Mouse (Mus musculus) heart, postnatal 0 days (tissue): Measurements from ENCODE around the gene Milr1. TPM values are rescaled to one million over a fixed set of nuclear protein-coding genes. Genes with fewer than 3 reads are reported as not detected.

Source experiments
- ATAC-seq: fragments of 200-750 bp; cut with Nextera tagmentation; 2 replicates; pipeline ENCODE4 v1.8.0; 2017; ENCODE audit warnings: low read depth, moderate number of reproducible peaks, moderate library complexity; ENCODE audit not compliant: insufficient read depth
- DNase-seq: peaks from one replicate; pipeline ENCODE4 v3.0.0-alpha.2; 2016; ENCODE audit warnings: low spot score
- H3K27ac ChIP-seq: fragments of 300-500 bp; sonication (generic); 2 replicates; pipeline ENCODE4 v1.5.1; 2014; ENCODE audit warnings: low read depth, mild to moderate bottlenecking
- H3K27me3 ChIP-seq: fragments of 300-500 bp; sonication (generic); 2 replicates; pipeline ENCODE4 v1.6.1; 2014; ENCODE audit warnings: low read length, mixed read lengths; ENCODE audit not compliant: control insufficient read depth, insufficient read depth
- H3K36me3 ChIP-seq: fragments of 300-500 bp; sonication (generic); replicated peaks from 2 replicates; pipeline ENCODE4 v1.6.1; 2014; ENCODE audit warnings: low read length, mixed read lengths; ENCODE audit not compliant: control insufficient read depth, insufficient read depth
- H3K4me1 ChIP-seq: fragments of 300-500 bp; sonication (generic); 2 replicates; pipeline ENCODE4 v1.6.1; 2014; ENCODE audit warnings: antibody characterized with exemption; ENCODE audit not compliant: control insufficient read depth, insufficient read depth
- H3K4me2 ChIP-seq: fragments of 300-500 bp; sonication (generic); 2 replicates; pipeline ENCODE4 v1.6.1; 2014; ENCODE audit warnings: low read depth, mild to moderate bottlenecking, low read length, moderate library complexity
- H3K4me3 ChIP-seq: fragments of 300-500 bp; sonication (generic); 2 replicates; pipeline ENCODE4 v1.5.1; 2014; ENCODE audit warnings: low read depth, low read length
- H3K9ac ChIP-seq: fragments of 300-500 bp; sonication (generic); replicated peaks from 2 replicates; pipeline ENCODE4 v1.6.1; 2014; ENCODE audit warnings: low read depth, low read length, mixed read lengths
- H3K9me3 ChIP-seq: fragments of 300-500 bp; sonication (generic); replicated peaks from 2 replicates; pipeline ENCODE4 v1.6.1; 2016; ENCODE audit warnings: low read length; ENCODE audit not compliant: control insufficient read depth
- CTCF ChIP-seq: IDR thresholded peaks from 2 replicates; pipeline ENCODE4 v1.5.1; 2016; ENCODE audit warnings: antibody characterized with exemption, control low read depth, low read depth
- EP300 ChIP-seq: IDR thresholded peaks from 2 replicates; pipeline ENCODE4 v1.6.1; 2016; ENCODE audit warnings: antibody characterized with exemption, low read depth
- WGBS: fragments of 180-500 bp; shearing (Covaris S2); extraction: QIAGEN DNeasy Blood & Tissue Kit; methylation state at CpG from one replicate; pipeline ENCODE4 v1.1.7; 2014; 5-methylcytosine and 5-hydroxymethylcytosine counted together
- polyA plus RNA-seq: library from polyadenylated mRNA; unstranded; fragments of >200 nt; fragmentation: Nextera tagmentation; extraction: Ambion mirVana; gene quantifications from 2 replicates; pipeline ENCODE4 v1.2.1, GENCODE M21; 2015
- total RNA-seq: library from RNA; depleted of rRNA; stranded (reverse); fragments of >200 nt; gene quantifications from 2 replicates; pipeline ENCODE4 v1.2.3, GENCODE M21; 2014; ENCODE audit warnings: low replicate concordance

Gene Milr1
- total and polyA plus RNA-seq, 2 experiments from 2014 or later: 0.83 TPM; not detected in 1

DNA sequence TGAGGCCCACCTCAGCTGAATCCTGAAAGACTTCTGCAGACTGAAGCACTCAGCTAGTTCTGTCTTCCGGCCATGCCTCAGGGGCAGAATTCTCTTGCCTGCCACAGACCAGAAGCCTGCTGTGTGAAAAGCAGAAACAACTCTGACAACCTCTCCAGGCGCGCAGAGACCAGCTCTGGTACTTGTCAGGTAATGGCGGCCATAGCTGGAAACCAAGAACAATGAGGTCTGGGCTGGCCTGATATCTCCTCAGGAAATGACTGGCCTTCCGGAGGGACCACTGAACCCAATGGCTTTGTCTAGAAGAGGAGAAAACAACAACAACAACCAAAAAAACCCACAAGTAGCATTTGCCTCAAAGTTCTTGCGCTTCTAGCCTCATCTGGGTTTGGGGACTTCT is 36.0 kb upstream of the Milr1 start:
- ATAC-seq: peak; percentile 77
- Histone ChIP-seq H3K36me3 (no peaks in the 10 kb centered on the region), H3K27ac (peak overlapping the region; percentile 93), H3K9me3 (no peaks in the 10 kb centered on the region), H3K4me3 (peak overlapping the region; percentile 47), H3K9ac (peak overlapping the region; percentile 54), H3K4me1 (no peaks in the 10 kb centered on the region), H3K4me2 (peak overlapping the region; percentile 53), H3K27me3 (no peaks in the 10 kb centered on the region)
- peak; percentile 48 for DNase-seq
- WGBS: 56% methylated on average over 6 of the region's 6 CpGs
- TF ChIP-seq CTCF (no peak), EP300 (0 out of 2 replicates have a peak, but pooled peaks have one; percentile 17)

DNA sequence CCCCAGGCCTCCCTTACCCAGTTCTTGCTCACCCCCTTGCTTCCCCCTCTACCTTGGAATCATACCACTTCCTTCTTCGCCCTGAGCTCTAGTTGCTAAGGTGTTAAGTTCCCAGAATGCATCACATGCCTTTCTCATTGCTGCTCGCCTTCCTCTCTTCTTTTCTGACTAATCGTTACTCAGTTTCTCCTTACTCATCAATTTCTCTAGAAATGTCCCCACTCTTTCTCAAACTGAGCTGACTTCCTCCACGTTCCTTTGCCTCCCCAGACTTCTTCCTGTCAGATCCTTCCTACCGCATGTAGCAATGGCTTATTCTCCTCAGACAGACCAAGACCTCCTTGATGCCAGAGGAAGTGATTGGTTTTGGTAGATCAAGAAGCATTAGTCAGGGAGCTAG is 34.5 kb upstream of the Milr1 start:
- Histone ChIP-seq H3K4me3 (no peak overlapping the region), H3K4me2 (no peak overlapping the region), H3K27ac (no peak overlapping the region), H3K27me3 (no peaks in the 10 kb centered on the region), H3K4me1 (no peaks in the 10 kb centered on the region), H3K36me3 (no peaks in the 10 kb centered on the region), H3K9ac (no peak overlapping the region), H3K9me3 (no peaks in the 10 kb centered on the region)
- DNase-seq: no peak
- no peak for TF ChIP-seq EP300
- no peak for TF ChIP-seq CTCF
- no peak for ATAC-seq
- 73% methylated on average over 5 of the region's 5 CpGs for WGBS

DNA sequence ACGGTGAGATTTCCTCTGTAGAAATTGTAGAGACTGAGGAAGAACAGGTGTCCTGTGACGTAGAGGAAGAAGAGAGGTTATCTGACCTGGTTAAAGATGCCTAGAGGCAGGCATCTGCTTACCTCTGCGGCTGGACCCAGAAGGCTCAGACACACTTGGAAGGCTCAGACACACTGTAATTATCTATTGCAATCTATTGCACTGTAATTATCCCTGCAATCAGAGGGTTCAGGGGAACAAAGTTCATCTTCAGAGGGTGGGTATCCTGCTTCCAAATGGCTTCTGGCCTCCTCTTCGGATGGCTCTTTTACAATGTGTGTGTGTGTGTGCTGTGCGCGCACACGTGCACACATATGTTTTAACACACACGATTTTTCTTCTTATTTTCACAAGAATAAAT is 30.6 kb upstream of the Milr1 start:
- ATAC-seq: no peak
- no peak overlapping the region for H3K9ac ChIP-seq
- no peak overlapping the region for H3K27ac ChIP-seq
- WGBS: 84% methylated on average over 8 of the region's 8 CpGs
- no peaks in the 10 kb centered on the region for H3K9me3 ChIP-seq
- 0 out of 2 replicates have a peak, but pooled peaks cover 7% of the 10 kb centered on the region for H3K4me1 ChIP-seq
- TF ChIP-seq EP300: no peak
- no peak for TF ChIP-seq CTCF
- no peak for DNase-seq
- H3K4me2 ChIP-seq: no peak overlapping the region
- H3K27me3 ChIP-seq: no peaks in the 10 kb centered on the region
- H3K4me3 ChIP-seq: no peak overlapping the region
- H3K36me3 ChIP-seq: no peaks in the 10 kb centered on the region

DNA sequence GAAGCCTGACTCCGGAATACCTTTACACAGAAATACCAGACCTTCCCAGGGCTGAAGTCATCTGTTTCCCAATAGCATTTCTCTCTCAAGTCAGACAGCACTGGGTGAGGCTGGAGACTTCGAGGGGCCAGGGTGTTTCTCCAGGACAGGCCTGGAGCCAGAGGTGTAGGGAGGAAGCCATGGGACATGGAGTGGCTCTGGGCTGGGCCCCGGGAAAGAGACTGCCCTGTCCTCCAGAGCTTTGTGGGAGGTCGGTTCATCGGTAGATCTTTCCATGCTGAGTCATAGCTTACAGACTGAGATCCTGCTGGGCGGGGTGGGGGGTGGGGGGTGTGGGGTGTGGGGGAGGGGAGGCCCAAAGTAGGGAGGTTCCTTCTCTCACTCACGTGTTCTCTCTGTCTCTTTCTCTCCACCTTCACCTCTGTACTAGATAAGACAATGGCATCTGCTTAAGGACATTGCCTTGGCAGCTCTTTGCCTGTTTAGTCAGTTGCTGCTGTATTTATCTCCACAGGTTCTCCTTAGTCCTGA is 28.1 kb upstream of the Milr1 start:
- Histone ChIP-seq H3K27ac (peak overlapping the region; percentile 48), H3K4me1 (0 out of 2 replicates have a peak, but pooled peaks cover 7% of the 10 kb centered on the region), H3K9ac (no peak overlapping the region), H3K27me3 (no peaks in the 10 kb centered on the region), H3K4me2 (no peak overlapping the region), H3K36me3 (no peaks in the 10 kb centered on the region), H3K4me3 (no peak overlapping the region), H3K9me3 (no peaks in the 10 kb centered on the region)
- ATAC-seq (peak; percentile 83), DNase-seq (peak; percentile 56)
- 7% methylated on average over 7 of the region's 7 CpGs for WGBS
- TF ChIP-seq CTCF (no peak), EP300 (no peak)

DNA sequence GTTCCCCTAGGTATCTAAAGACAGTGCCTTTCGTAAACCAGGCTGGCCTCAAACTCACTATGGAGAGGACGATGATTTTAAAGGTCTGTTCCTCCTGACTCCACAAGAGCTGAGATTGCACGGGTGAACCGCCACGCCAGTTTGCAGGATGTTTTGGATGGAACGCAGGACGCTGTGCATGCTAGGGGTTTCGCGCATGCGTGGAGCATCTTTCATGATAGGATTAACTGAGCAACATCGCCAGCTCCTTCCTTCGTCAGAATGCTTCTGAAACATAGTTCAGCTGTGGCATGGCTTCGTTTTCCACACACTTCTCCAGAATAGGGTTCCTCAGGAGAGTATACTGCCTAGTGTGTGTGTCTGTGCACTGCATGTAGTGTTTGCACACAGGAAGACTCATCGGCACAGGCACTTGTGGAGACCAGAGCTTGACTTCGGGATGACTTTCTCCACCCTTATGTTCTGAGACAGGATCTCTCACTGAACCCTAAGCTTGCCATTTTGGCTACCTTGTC is 27.4 kb upstream of the Milr1 start:
- no peak for DNase-seq
- H3K27ac ChIP-seq: no peak overlapping the region
- TF ChIP-seq CTCF (no peak), EP300 (no peak)
- no peak overlapping the region for H3K9ac ChIP-seq
- H3K27me3 ChIP-seq: no peaks in the 10 kb centered on the region
- H3K4me1 ChIP-seq: 0 out of 2 replicates have a peak, but pooled peaks cover 10% of the 10 kb centered on the region
- no peak for ATAC-seq
- 69% methylated on average over 15 of the region's 15 CpGs for WGBS
- H3K4me3 ChIP-seq: no peak overlapping the region
- no peaks in the 10 kb centered on the region for H3K9me3 ChIP-seq
- no peak overlapping the region for H3K4me2 ChIP-seq
- H3K36me3 ChIP-seq: no peaks in the 10 kb centered on the region
